Mouse (Mus musculus) cerebellum, adult 9-11 months (tissue): ENCODE measurements around the gene Carns1.
A peak's percentile ranks its signal among the peaks of the same experiment; 100 is the strongest.

Experiments
- DNase-seq: peaks from one replicate; pipeline ENCODE4 v3.0.0; 2022

The Carns1 gene

GRCm38 (mm10) chr19:4126759-4127495 is 48.4 kb downstream of the Carns1 start:
- peak; percentile 69 for DNase-seq

- DNase-seq = peak; percentile 99
Measured at GRCm38 (mm10) chr19:4125741-4126696, 49.3 kb downstream of the Carns1 start, which contains the start of gene Aip. Gene Aip (minus strand): TSS chr19:4125858.

GRCm38 (mm10) chr19:4125268-4125667 is 50.0 kb downstream of the Carns1 start:
- peak; percentile 68 for DNase-seq

- peak; percentile 57 for DNase-seq
Measured at GRCm38 (mm10) chr19:4124432-4124831, 50.8 kb downstream of the Carns1 start.

- no peak for DNase-seq
Measured at GRCm38 (mm10) chr19:4122411-4123370, 52.6 kb downstream of the Carns1 start.

GRCm38 (mm10) chr19:4121896-4122295 is 53.4 kb downstream of the Carns1 start:
- peak; percentile 48 for DNase-seq

- peak; percentile 99 for DNase-seq
Measured at GRCm38 (mm10) chr19:4121097-4121805, 54.0 kb downstream of the Carns1 start.

GRCm38 (mm10) chr19:4120496-4120895 is 54.8 kb downstream of the Carns1 start:
- DNase-seq = peak; percentile 62

- DNase-seq = peak; percentile 57
Measured at GRCm38 (mm10) chr19:4119716-4120487, 55.4 kb downstream of the Carns1 start.

- DNase-seq = no peak
Measured at GRCm38 (mm10) chr19:4118350-4118749, 56.9 kb downstream of the Carns1 start.

GRCm38 (mm10) chr19:4117006-4117405 is 58.3 kb downstream of the Carns1 start:
- no peak for DNase-seq

- peak; percentile 50 for DNase-seq
Measured at GRCm38 (mm10) chr19:4115816-4116215, 59.5 kb downstream of the Carns1 start.

- peak; percentile 63 for DNase-seq
Measured at GRCm38 (mm10) chr19:4115144-4115543, 60.1 kb downstream of the Carns1 start.

GRCm38 (mm10) chr19:4114551-4114950 is 60.7 kb downstream of the Carns1 start:
- DNase-seq = peak; percentile 50
